Mouse (Mus musculus) mature B cell (primary cell): ENCODE results near the gene Znhit3.

ENCODE experiments used
- in situ Hi-C: fragments of 300-500 bp; cut with MboI; formaldehyde crosslinking; loops from 2 replicates; pipeline ENCODE4 v1.14.3; 2019

Gene Znhit3

GRCm38 (mm10) chr11:84920981-84921380, 4.8 kb upstream of the Znhit3 start:
- in situ Hi-C loops: no loop called here

GRCm38 (mm10) chr11:84919951-84920350, 3.8 kb upstream of the Znhit3 start:
- in situ Hi-C loops: no loop called here

- in situ Hi-C loops: no loop called here
Measured at GRCm38 (mm10) chr11:84919276-84919675, 3.1 kb upstream of the Znhit3 start.

GRCm38 (mm10) chr11:84918425-84918824, 2.3 kb upstream of the Znhit3 start:
- in situ Hi-C loops: no loop called here

- in situ Hi-C loops: no loop called here
Measured at GRCm38 (mm10) chr11:84916703-84917300, 636 bp upstream of the Znhit3 start.

- in situ Hi-C loops: no loop called here
Measured at GRCm38 (mm10) chr11:84914673-84915072, 1.5 kb downstream of the Znhit3 start.

- in situ Hi-C loops: no loop called here
Measured at GRCm38 (mm10) chr11:84910411-84910810, 5.8 kb downstream of the Znhit3 start.

GRCm38 (mm10) chr11:84908480-84908879, 7.7 kb downstream of the Znhit3 start:
- in situ Hi-C loops: no loop called here

- in situ Hi-C loops: no loop called here
Measured at GRCm38 (mm10) chr11:84907081-84907480, 9.1 kb downstream of the Znhit3 start.

GRCm38 (mm10) chr11:84904597-84905144, 11.5 kb downstream of the Znhit3 start:
- in situ Hi-C loops: no loop called here

GRCm38 (mm10) chr11:84893113-84893512, 23.1 kb downstream of the Znhit3 start:
- in situ Hi-C loops: no loop called here

GRCm38 (mm10) chr11:84891705-84892104, 24.5 kb downstream of the Znhit3 start:
- in situ Hi-C loops: no loop called here

GRCm38 (mm10) chr11:84889492-84889891, 26.7 kb downstream of the Znhit3 start:
- in situ Hi-C loops: no loop called here

GRCm38 (mm10) chr11:84888025-84888424, 28.1 kb downstream of the Znhit3 start:
- in situ Hi-C loops: no loop called here

- in situ Hi-C loops: no loop called here
Measured at GRCm38 (mm10) chr11:84886767-84887511, 29.2 kb downstream of the Znhit3 start.

- in situ Hi-C loops: no loop called here
Measured at GRCm38 (mm10) chr11:84886236-84886635, 29.9 kb downstream of the Znhit3 start.

GRCm38 (mm10) chr11:84885238-84885637, 30.9 kb downstream of the Znhit3 start:
- in situ Hi-C loops: no loop called here

GRCm38 (mm10) chr11:84882346-84882745, 33.8 kb downstream of the Znhit3 start:
- in situ Hi-C loops: no loop called here

- in situ Hi-C loops: no loop called here
Measured at GRCm38 (mm10) chr11:84880971-84881370, 35.2 kb downstream of the Znhit3 start.

GRCm38 (mm10) chr11:84880465-84880961, 35.7 kb downstream of the Znhit3 start:
- in situ Hi-C loops: no loop called here

GRCm38 (mm10) chr11:84879772-84880464, 36.2 kb downstream of the Znhit3 start, which contains the start of the genes Myo19 and Pigw:
Gene Myo19 (plus strand): TSS chr11:84880148.
Gene Pigw (minus strand): TSS chr11:84880285.
- in situ Hi-C loops: no loop called here
